Mouse (Mus musculus): Measurements from ENCODE around the gene Dcp1a. TPM values are rescaled to one million over a fixed set of nuclear protein-coding genes. Genes with fewer than 3 reads are reported as not detected.
A peak's percentile ranks its signal among the peaks of the same experiment; 100 is the strongest.

The Dcp1a gene
- polyA plus RNA-seq, 1 experiment = 81.8 TPM

GRCm38 (mm10) chr14:30455801-30456595, 23.3 kb upstream of the Dcp1a start:
- Histone ChIP-seq H3K4me1 (replicated peaks; ENCODE audit: control insufficient read depth, insufficient read depth, low read length) (peaks cover 7% of the 10 kb centered on the region), H3K36me3 (ENCODE audit: control insufficient read depth, insufficient read depth, low read length) (no peaks in the 10 kb centered on the region), H3K4me3 (ENCODE audit: control insufficient read depth, insufficient read depth, low read length) (no peak overlapping the region), H3K27ac (ENCODE audit: control insufficient read depth, insufficient read depth, low read length) (no peak overlapping the region), H3K27me3 (ENCODE audit: control insufficient read depth, insufficient read depth, low read length) (no peaks in the 10 kb centered on the region)
- TF ChIP-seq POLR2A (IDR thresholded peaks at IDR 0.05; ENCODE audit: control insufficient read depth, extremely low read depth, insufficient read depth, low read length, poor library complexity) (no peak), CTCF (IDR thresholded peaks at IDR 0.05; ENCODE audit: borderline replicate concordance, control insufficient read depth, extremely low read depth, insufficient read depth, low read length, poor library complexity) (no peak)
- no peak for DNase-seq
- WGBS = 71% methylated on average over 13 of the region's 13 CpGs

DNA sequence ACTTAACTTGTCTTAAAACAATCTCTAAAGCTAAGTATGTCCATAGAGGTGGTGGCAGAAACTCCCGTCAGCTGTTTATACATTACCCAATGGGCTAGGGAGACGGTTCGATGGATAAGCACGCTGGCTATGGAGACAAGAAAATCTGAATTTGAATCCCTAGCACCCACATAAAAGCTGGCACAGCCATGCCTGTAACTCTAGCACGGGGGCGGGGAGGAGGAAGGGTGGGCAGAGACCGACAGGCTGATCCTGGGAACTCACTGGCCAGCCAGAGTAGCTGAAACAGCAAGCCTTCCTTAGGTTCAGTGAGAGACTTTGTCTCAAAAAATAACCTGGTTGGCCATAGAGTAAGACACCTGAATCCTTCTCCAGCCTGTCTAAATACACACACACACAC, 21.9 kb upstream of the Dcp1a start:
- no peak for TF ChIP-seq POLR2A (IDR thresholded peaks at IDR 0.05; ENCODE audit: control insufficient read depth, extremely low read depth, insufficient read depth, low read length, poor library complexity)
- TF ChIP-seq CTCF (IDR thresholded peaks at IDR 0.05; ENCODE audit: borderline replicate concordance, control insufficient read depth, extremely low read depth, insufficient read depth, low read length, poor library complexity) = no peak
- no peak overlapping the region for H3K27ac ChIP-seq (ENCODE audit: control insufficient read depth, insufficient read depth, low read length)
- no peaks in the 10 kb centered on the region for H3K27me3 ChIP-seq (ENCODE audit: control insufficient read depth, insufficient read depth, low read length)
- no peak for DNase-seq
- H3K4me3 ChIP-seq (ENCODE audit: control insufficient read depth, insufficient read depth, low read length) = no peak overlapping the region
- H3K36me3 ChIP-seq (ENCODE audit: control insufficient read depth, insufficient read depth, low read length) = no peaks in the 10 kb centered on the region
- 80% methylated on average over 7 of the region's 7 CpGs for WGBS
- peaks cover 7% of the 10 kb centered on the region for H3K4me1 ChIP-seq (replicated peaks; ENCODE audit: control insufficient read depth, insufficient read depth, low read length)

DNA sequence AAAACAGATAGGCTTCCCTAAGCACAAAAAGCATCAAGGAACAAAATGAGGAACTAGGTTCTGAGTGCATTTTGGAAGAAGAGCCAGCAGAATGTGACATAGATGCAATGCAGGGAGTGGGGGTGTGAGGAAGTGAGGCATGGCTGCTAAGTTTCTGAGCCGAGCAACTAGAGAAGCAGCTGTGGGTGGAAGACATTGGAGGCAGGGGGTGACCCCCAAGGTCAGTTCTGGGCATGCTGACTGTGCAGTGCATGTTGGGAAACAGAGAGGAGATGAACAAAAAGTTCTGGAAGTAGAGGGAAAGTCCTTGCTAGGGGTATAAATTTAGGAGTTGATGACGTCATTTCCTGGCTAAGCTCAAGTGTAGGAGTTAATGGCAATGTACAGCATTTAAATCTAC, 21.4 kb upstream of the Dcp1a start:
- TF ChIP-seq CTCF (IDR thresholded peaks at IDR 0.05; ENCODE audit: borderline replicate concordance, control insufficient read depth, extremely low read depth, insufficient read depth, low read length, poor library complexity) (no peak), POLR2A (IDR thresholded peaks at IDR 0.05; ENCODE audit: control insufficient read depth, extremely low read depth, insufficient read depth, low read length, poor library complexity) (no peak)
- H3K4me1 ChIP-seq (replicated peaks; ENCODE audit: control insufficient read depth, insufficient read depth, low read length) = peaks cover 7% of the 10 kb centered on the region
- H3K27ac ChIP-seq (ENCODE audit: control insufficient read depth, insufficient read depth, low read length) = no peak overlapping the region
- no peaks in the 10 kb centered on the region for H3K36me3 ChIP-seq (ENCODE audit: control insufficient read depth, insufficient read depth, low read length)
- whole genome bisulfite sequencing = 11% methylated on average over 2 of the region's 2 CpGs
- H3K27me3 ChIP-seq (ENCODE audit: control insufficient read depth, insufficient read depth, low read length) = no peaks in the 10 kb centered on the region
- H3K4me3 ChIP-seq (ENCODE audit: control insufficient read depth, insufficient read depth, low read length) = no peak overlapping the region
- no peak for DNase-seq

DNA sequence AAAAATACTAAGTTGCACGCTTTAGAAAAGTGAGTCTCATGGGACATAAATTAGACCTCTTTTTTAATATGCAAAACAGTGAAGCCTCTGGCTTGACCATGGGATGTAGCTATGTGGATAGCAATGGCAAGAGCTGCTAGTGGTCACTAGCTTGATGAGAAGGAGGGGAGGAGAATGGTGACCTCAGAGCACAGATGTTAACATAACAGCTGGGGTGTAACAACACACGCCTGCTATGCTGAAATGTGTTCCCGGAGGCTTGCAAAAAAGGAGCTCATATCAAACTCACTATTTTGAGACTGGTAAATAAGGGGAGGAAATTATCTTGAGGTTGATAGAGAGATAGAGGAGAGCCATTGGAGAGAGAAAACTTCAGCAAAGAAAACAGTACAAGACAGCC, 20.5 kb upstream of the Dcp1a start:
- WGBS = 93% methylated on average over 3 of the region's 3 CpGs
- Histone ChIP-seq H3K36me3 (ENCODE audit: control insufficient read depth, insufficient read depth, low read length) (no peaks in the 10 kb centered on the region), H3K27me3 (ENCODE audit: control insufficient read depth, insufficient read depth, low read length) (no peaks in the 10 kb centered on the region), H3K4me3 (ENCODE audit: control insufficient read depth, insufficient read depth, low read length) (no peak overlapping the region), H3K4me1 (replicated peaks; ENCODE audit: control insufficient read depth, insufficient read depth, low read length) (peaks cover 7% of the 10 kb centered on the region), H3K27ac (ENCODE audit: control insufficient read depth, insufficient read depth, low read length) (no peak overlapping the region)
- no peak for DNase-seq
- TF ChIP-seq CTCF (IDR thresholded peaks at IDR 0.05; ENCODE audit: borderline replicate concordance, control insufficient read depth, extremely low read depth, insufficient read depth, low read length, poor library complexity) = no peak
- TF ChIP-seq POLR2A (IDR thresholded peaks at IDR 0.05; ENCODE audit: control insufficient read depth, extremely low read depth, insufficient read depth, low read length, poor library complexity) = no peak

DNA sequence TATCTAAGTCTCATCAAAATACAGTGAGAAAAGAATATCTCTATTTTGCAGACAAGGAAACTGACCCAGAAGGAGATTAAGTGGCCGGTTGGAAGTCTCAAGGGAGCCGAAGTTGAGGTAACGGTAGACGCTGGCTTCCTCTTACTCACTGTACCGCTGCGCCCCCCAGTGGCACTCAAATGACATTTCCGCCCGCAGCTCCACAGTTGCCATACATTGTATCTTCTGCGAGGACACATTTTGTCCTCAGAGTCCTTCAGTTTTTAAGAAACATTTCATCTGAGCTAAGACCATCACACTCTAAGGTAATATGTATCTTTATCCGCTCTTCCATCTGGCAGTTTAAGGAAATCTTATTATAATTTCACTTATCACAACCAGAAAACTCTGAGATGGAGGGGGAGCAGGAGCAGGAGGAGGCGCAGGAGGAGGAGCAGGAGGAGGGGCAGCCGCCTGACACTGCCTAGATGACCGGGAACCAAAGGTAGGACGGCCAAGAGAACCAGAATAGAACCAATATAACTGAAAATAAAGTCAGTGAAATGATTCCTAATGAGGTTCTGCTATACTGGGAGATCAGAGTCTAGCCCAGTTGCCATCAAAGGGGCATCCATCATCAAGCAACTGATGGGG, 19.3 kb upstream of the Dcp1a start:
- 8% methylated on average over 14 of the region's 14 CpGs for WGBS
- H3K27ac ChIP-seq (ENCODE audit: control insufficient read depth, insufficient read depth, low read length) = no peak overlapping the region
- no peak overlapping the region for H3K4me3 ChIP-seq (ENCODE audit: control insufficient read depth, insufficient read depth, low read length)
- H3K27me3 ChIP-seq (ENCODE audit: control insufficient read depth, insufficient read depth, low read length) = no peaks in the 10 kb centered on the region
- TF ChIP-seq POLR2A (IDR thresholded peaks at IDR 0.05; ENCODE audit: control insufficient read depth, extremely low read depth, insufficient read depth, low read length, poor library complexity) (no peak), CTCF (IDR thresholded peaks at IDR 0.05; ENCODE audit: borderline replicate concordance, control insufficient read depth, extremely low read depth, insufficient read depth, low read length, poor library complexity) (peak; percentile 89; the same call in 1 of the 2 replicates)
- H3K36me3 ChIP-seq (ENCODE audit: control insufficient read depth, insufficient read depth, low read length) = no peaks in the 10 kb centered on the region
- peaks cover 7% of the 10 kb centered on the region for H3K4me1 ChIP-seq (replicated peaks; ENCODE audit: control insufficient read depth, insufficient read depth, low read length)
- peak; percentile 74 for DNase-seq

GRCm38 (mm10) chr14:30463312-30463711, 16.0 kb upstream of the Dcp1a start:
- H3K27me3 ChIP-seq (ENCODE audit: control insufficient read depth, insufficient read depth, low read length) = no peaks in the 10 kb centered on the region
- TF ChIP-seq POLR2A (IDR thresholded peaks at IDR 0.05; ENCODE audit: control insufficient read depth, extremely low read depth, insufficient read depth, low read length, poor library complexity) = no peak
- TF ChIP-seq CTCF (IDR thresholded peaks at IDR 0.05; ENCODE audit: borderline replicate concordance, control insufficient read depth, extremely low read depth, insufficient read depth, low read length, poor library complexity) = no peak
- H3K4me3 ChIP-seq (ENCODE audit: control insufficient read depth, insufficient read depth, low read length) = no peak overlapping the region
- DNase-seq = no peak
- no peaks in the 10 kb centered on the region for H3K36me3 ChIP-seq (ENCODE audit: control insufficient read depth, insufficient read depth, low read length)
- 79% methylated on average over 4 of the region's 4 CpGs for WGBS
- H3K27ac ChIP-seq (ENCODE audit: control insufficient read depth, insufficient read depth, low read length) = no peak overlapping the region
- peaks cover 2% of the 10 kb centered on the region for H3K4me1 ChIP-seq (replicated peaks; ENCODE audit: control insufficient read depth, insufficient read depth, low read length)
